Mouse (Mus musculus) limb, embryonic 12.5 days (tissue): ENCODE measurements around the gene Arhgap32. TPM values are rescaled to one million over a fixed set of nuclear protein-coding genes. Genes with fewer than 3 reads are reported as not detected.

Source experiments
- ATAC-seq: fragments of 200-750 bp; cut with Nextera tagmentation; 2 replicates; pipeline ENCODE4 v1.8.0; 2017; ENCODE audit warnings: low read depth, moderate TSS enrichment; ENCODE audit not compliant: insufficient number of reproducible peaks, insufficient read depth, low FRiP score, low TSS enrichment
- H3K27ac ChIP-seq: fragments of 300-500 bp; sonication (generic); 2 replicates; pipeline ENCODE4 v1.5.1; 2016; ENCODE audit warnings: mild to moderate bottlenecking, moderate library complexity
- H3K27me3 ChIP-seq: fragments of 300-500 bp; sonication (generic); 2 replicates; pipeline ENCODE4 v1.6.1; 2016; ENCODE audit warnings: mild to moderate bottlenecking, moderate library complexity
- H3K36me3 ChIP-seq: fragments of 300-500 bp; sonication (generic); 2 replicates; pipeline ENCODE4 v1.6.1; 2016; ENCODE audit warnings: mild to moderate bottlenecking, moderate library complexity
- H3K4me1 ChIP-seq: fragments of 300-500 bp; sonication (generic); replicated peaks from 2 replicates; pipeline ENCODE4 v1.6.1; 2016
- H3K4me2 ChIP-seq: fragments of 300-500 bp; sonication (generic); 2 replicates; pipeline ENCODE4 v1.6.1; 2016; ENCODE audit warnings: mild to moderate bottlenecking, moderate library complexity
- H3K4me3 ChIP-seq: fragments of 300-500 bp; sonication (generic); replicated peaks from 2 replicates; pipeline ENCODE4 v1.5.1; 2016; ENCODE audit warnings: mild to moderate bottlenecking
- H3K9ac ChIP-seq: fragments of 300-500 bp; sonication (generic); replicated peaks from 2 replicates; pipeline ENCODE4 v1.6.1; 2016; ENCODE audit warnings: mild to moderate bottlenecking, moderate library complexity
- H3K9me3 ChIP-seq: fragments of 300-500 bp; sonication (generic); 2 replicates; pipeline ENCODE4 v1.6.1; 2016; ENCODE audit warnings: mild to moderate bottlenecking, moderate library complexity
- WGBS: fragments of 180-500 bp; shearing (Covaris S2); methylation state at CpG from one replicate; pipeline ENCODE4 v1.1.7; 2016; 5-methylcytosine and 5-hydroxymethylcytosine counted together
- polyA plus RNA-seq: library from polyadenylated mRNA; unstranded; fragments of >200 nt; fragmentation: Nextera tagmentation; extraction: Ambion mirVana; gene quantifications from 2 replicates; pipeline ENCODE4 v1.2.1, GENCODE M21; 2016

The Arhgap32 gene
- polyA plus RNA-seq, 1 experiment from 2014 or later = 4.2 TPM

- Histone ChIP-seq H3K27ac (no peak overlapping the region), H3K9me3 (no peaks in the 10 kb centered on the region), H3K4me1 (peaks cover 8% of the 10 kb centered on the region), H3K27me3 (no peaks in the 10 kb centered on the region), H3K4me2 (no peak overlapping the region), H3K4me3 (no peak overlapping the region), H3K36me3 (no peaks in the 10 kb centered on the region), H3K9ac (no peak overlapping the region)
- WGBS = 90% methylated on average over 14 of the region's 14 CpGs
- ATAC-seq = no peak
These were observed 21.9 kb downstream of the Arhgap32 start for GRCm38 (mm10) chr9:32137697-32138426.

- no peaks in the 10 kb centered on the region for H3K27me3 ChIP-seq
- H3K27ac ChIP-seq = no peak overlapping the region
- no peak overlapping the region for H3K4me2 ChIP-seq
- 94% methylated on average over 5 of the region's 5 CpGs for WGBS
- H3K9ac ChIP-seq = no peak overlapping the region
- H3K4me1 ChIP-seq = peaks cover 11% of the 10 kb centered on the region
- H3K9me3 ChIP-seq = no peaks in the 10 kb centered on the region
- H3K4me3 ChIP-seq = no peak overlapping the region
- no peaks in the 10 kb centered on the region for H3K36me3 ChIP-seq
- ATAC-seq = no peak
These were observed 22.7 kb downstream of the Arhgap32 start for GRCm38 (mm10) chr9:32138616-32139015.

- no peak overlapping the region for H3K4me2 ChIP-seq
- H3K9ac ChIP-seq = no peak overlapping the region
- 76% methylated on average over 5 of the region's 5 CpGs for WGBS
- no peaks in the 10 kb centered on the region for H3K9me3 ChIP-seq
- ATAC-seq = no peak
- H3K27me3 ChIP-seq = no peaks in the 10 kb centered on the region
- no peak overlapping the region for H3K4me3 ChIP-seq
- no peak overlapping the region for H3K27ac ChIP-seq
- peaks cover 11% of the 10 kb centered on the region for H3K4me1 ChIP-seq
- H3K36me3 ChIP-seq = no peaks in the 10 kb centered on the region
These were observed 23.7 kb downstream of the Arhgap32 start for GRCm38 (mm10) chr9:32139641-32140040.

- Histone ChIP-seq H3K9me3 (no peaks in the 10 kb centered on the region), H3K4me2 (no peak overlapping the region), H3K9ac (no peak overlapping the region), H3K36me3 (no peaks in the 10 kb centered on the region), H3K27ac (no peak overlapping the region), H3K27me3 (no peaks in the 10 kb centered on the region), H3K4me3 (no peak overlapping the region), H3K4me1 (peaks cover 18% of the 10 kb centered on the region)
- no peak for ATAC-seq
- 49% methylated on average over 3 of the region's 3 CpGs for WGBS
These were observed 26.9 kb downstream of the Arhgap32 start for GRCm38 (mm10) chr9:32142834-32143233.

GRCm38 (mm10) chr9:32143451-32143850, 27.5 kb downstream of the Arhgap32 start:
- no peak for ATAC-seq
- Histone ChIP-seq H3K4me2 (no peak overlapping the region), H3K4me1 (peaks cover 18% of the 10 kb centered on the region), H3K27me3 (no peaks in the 10 kb centered on the region), H3K9ac (no peak overlapping the region), H3K9me3 (no peaks in the 10 kb centered on the region), H3K36me3 (no peaks in the 10 kb centered on the region), H3K4me3 (no peak overlapping the region), H3K27ac (no peak overlapping the region)
- 67% methylated on average over 3 of the region's 3 CpGs for WGBS

- H3K27me3 ChIP-seq = no peaks in the 10 kb centered on the region
- no peaks in the 10 kb centered on the region for H3K36me3 ChIP-seq
- WGBS = 61% methylated on average over 12 of the region's 12 CpGs
- no peak overlapping the region for H3K4me3 ChIP-seq
- peaks cover 18% of the 10 kb centered on the region for H3K4me1 ChIP-seq
- H3K4me2 ChIP-seq = no peak overlapping the region
- ATAC-seq = no peak
- no peak overlapping the region for H3K9ac ChIP-seq
- H3K9me3 ChIP-seq = no peaks in the 10 kb centered on the region
- no peak overlapping the region for H3K27ac ChIP-seq
These were observed 30.5 kb downstream of the Arhgap32 start for GRCm38 (mm10) chr9:32146257-32146996.

- Histone ChIP-seq H3K4me1 (peaks cover 10% of the 10 kb centered on the region), H3K4me3 (no peak overlapping the region), H3K27me3 (no peaks in the 10 kb centered on the region), H3K9ac (no peak overlapping the region), H3K9me3 (no peaks in the 10 kb centered on the region), H3K36me3 (no peaks in the 10 kb centered on the region), H3K27ac (no peak overlapping the region), H3K4me2 (no peak overlapping the region)
- WGBS = 87% methylated on average over 3 of the region's 3 CpGs
- ATAC-seq = no peak
These were observed 33.3 kb downstream of the Arhgap32 start for GRCm38 (mm10) chr9:32149241-32149640.

- H3K9me3 ChIP-seq = no peaks in the 10 kb centered on the region
- no peaks in the 10 kb centered on the region for H3K36me3 ChIP-seq
- no peak overlapping the region for H3K9ac ChIP-seq
- ATAC-seq = no peak
- WGBS = 88% methylated on average over 11 of the region's 11 CpGs
- no peaks in the 10 kb centered on the region for H3K27me3 ChIP-seq
- peaks cover 10% of the 10 kb centered on the region for H3K4me1 ChIP-seq
- H3K4me2 ChIP-seq = no peak overlapping the region
- no peak overlapping the region for H3K27ac ChIP-seq
- H3K4me3 ChIP-seq = no peak overlapping the region
These were observed 34.1 kb downstream of the Arhgap32 start for GRCm38 (mm10) chr9:32149836-32150642.

GRCm38 (mm10) chr9:32154727-32155371, 38.9 kb downstream of the Arhgap32 start:
- H3K4me1 ChIP-seq = no peaks in the 10 kb centered on the region
- no peak overlapping the region for H3K9ac ChIP-seq
- 83% methylated on average over 3 of the region's 3 CpGs for WGBS
- no peak overlapping the region for H3K4me3 ChIP-seq
- H3K9me3 ChIP-seq = no peaks in the 10 kb centered on the region
- no peaks in the 10 kb centered on the region for H3K36me3 ChIP-seq
- H3K27ac ChIP-seq = no peak overlapping the region
- ATAC-seq = no peak
- H3K4me2 ChIP-seq = no peak overlapping the region
- H3K27me3 ChIP-seq = no peaks in the 10 kb centered on the region

GRCm38 (mm10) chr9:32156706-32157105, 40.8 kb downstream of the Arhgap32 start:
- Histone ChIP-seq H3K27ac (no peak overlapping the region), H3K9me3 (no peaks in the 10 kb centered on the region), H3K27me3 (no peaks in the 10 kb centered on the region), H3K4me1 (no peaks in the 10 kb centered on the region), H3K36me3 (no peaks in the 10 kb centered on the region), H3K4me3 (no peak overlapping the region), H3K9ac (no peak overlapping the region), H3K4me2 (no peak overlapping the region)
- no peak for ATAC-seq
- 86% methylated on average over 4 of the region's 4 CpGs for WGBS

- ATAC-seq = no peak
- WGBS = 66% methylated on average over 3 of the region's 3 CpGs
- no peak overlapping the region for H3K9ac ChIP-seq
- no peaks in the 10 kb centered on the region for H3K27me3 ChIP-seq
- H3K4me3 ChIP-seq = no peak overlapping the region
- no peaks in the 10 kb centered on the region for H3K4me1 ChIP-seq
- H3K27ac ChIP-seq = no peak overlapping the region
- H3K36me3 ChIP-seq = no peaks in the 10 kb centered on the region
- no peak overlapping the region for H3K4me2 ChIP-seq
- H3K9me3 ChIP-seq = no peaks in the 10 kb centered on the region
These were observed 41.3 kb downstream of the Arhgap32 start for GRCm38 (mm10) chr9:32157201-32157600.
